ENCODE assay signal across 31 mouse cellular contexts in genomic region chr1:87060913-87061312, GRCm38 (mm10). TPM values are rescaled to one million over a fixed set of nuclear protein-coding genes. Genes with fewer than 3 reads are reported as not detected.
A peak's percentile ranks its signal among the peaks of the same experiment; 100 is the strongest.
DNase-seq lines count a peak whose midpoint lies in the region; ATAC-seq and TF ChIP-seq lines count a peak whose summit lies in the region.
"Had no signal": no experiment of that assay in that cellular context is flagged by ENCODE, and none has a peak within 500 bp of the region (broad histone marks: within the 10 kb centered on the region; RNA-seq: fewer than 3 reads in every experiment).

No protein-coding gene starts in this region.

- no peak overlapping the region for H3K4me3 ChIP-seq in forebrain, postnatal 0 days (ENCODE audit: low read depth, low read length)
- H3K4me3 ChIP-seq in forebrain, embryonic 13.5 days = no peak overlapping the region
- no peak overlapping the region for H3K4me3 ChIP-seq in kidney, postnatal 0 days (replicated peaks; ENCODE audit: low read depth, low read length)
- H3K4me3 ChIP-seq: embryonic facial prominence, embryonic 15.5 days; forebrain, embryonic 15.5 days; heart, embryonic 13.5 days; hindbrain, embryonic 13.5 days; limb, embryonic 10.5 days; lung, embryonic 15.5 days; midbrain, embryonic 12.5 days had no signal

- H3K27ac ChIP-seq in forebrain, postnatal 0 days (ENCODE audit: low read depth, low read length) = no peak overlapping the region
- no peak overlapping the region for H3K27ac ChIP-seq in forebrain, embryonic 13.5 days
- H3K27ac ChIP-seq in kidney, postnatal 0 days = no peak overlapping the region
- H3K27ac ChIP-seq: embryonic facial prominence, embryonic 15.5 days; forebrain, embryonic 15.5 days; heart, embryonic 13.5 days; hindbrain, embryonic 13.5 days; limb, embryonic 10.5 days; lung, embryonic 15.5 days; macrophage; midbrain, embryonic 12.5 days had no signal

- peak; percentile 21; the same call in 1 of the 2 replicates for TF ChIP-seq CTCF in forebrain, postnatal 0 days (IDR thresholded peaks at IDR 0.05; ENCODE audit: low read depth)
- peak; percentile 51; the same call in 1 of the 2 replicates for TF ChIP-seq CTCF in kidney, postnatal 0 days (IDR thresholded peaks at IDR 0.05; ENCODE audit: low read depth)
- TF ChIP-seq CTCF in Patski (IDR thresholded peaks at IDR 0.05) = peak; percentile 65

- no peaks in the 10 kb centered on the region for H3K27me3 ChIP-seq in forebrain, postnatal 0 days (ENCODE audit: insufficient read depth, low read length)
- H3K27me3 ChIP-seq in forebrain, embryonic 13.5 days = no peaks in the 10 kb centered on the region
- H3K27me3 ChIP-seq in kidney, postnatal 0 days (ENCODE audit: insufficient read depth, low read length) = no peaks in the 10 kb centered on the region
- H3K27me3 ChIP-seq in Patski = no peaks in the 10 kb centered on the region
- H3K27me3 ChIP-seq: embryonic facial prominence, embryonic 15.5 days; forebrain, embryonic 15.5 days; heart, embryonic 13.5 days; hindbrain, embryonic 13.5 days; lung, embryonic 15.5 days; midbrain, embryonic 12.5 days had no signal

- DNase-seq in forebrain, postnatal 0 days = no peak
- no peak for DNase-seq in kidney, postnatal 0 days (ENCODE audit: low spot score)
- no peak for DNase-seq in kidney, postnatal 4 days
- DNase-seq in A20 (ENCODE audit: low read depth, low spot score) (peak; percentile 24), Patski (ENCODE audit: low read depth, low spot score) (no peak), adipocyte (ENCODE audit: low spot score) (no peak)
- no peak for DNase-seq in retina, embryonic 14.5 days (ENCODE audit: low spot score)
- DNase-seq: cerebellum, adult 11 months; cerebellum, adult 9-11 months; gastrocnemius, postnatal 25 days; heart, adult 18-20 months; heart, postnatal 14 days; kidney, postnatal 36 days had no signal

- in situ Hi-C loops in Patski (cut with MboI; ENCODE audit: low pct_unique_long_range_greater_than_20kb) = no loop called here

- H3K9me3 ChIP-seq in forebrain, postnatal 0 days (ENCODE audit: low read length) = no peaks in the 10 kb centered on the region
- H3K9me3 ChIP-seq in forebrain, embryonic 13.5 days (replicated peaks) = no peaks in the 10 kb centered on the region
- H3K9me3 ChIP-seq in kidney, postnatal 0 days (replicated peaks; ENCODE audit: low read length) = 0 out of 2 replicates have a peak, but pooled peaks cover 3% of the 10 kb centered on the region
- H3K9me3 ChIP-seq: embryonic facial prominence, embryonic 15.5 days; forebrain, embryonic 15.5 days; heart, embryonic 13.5 days; hindbrain, embryonic 13.5 days; limb, embryonic 10.5 days; lung, embryonic 15.5 days; midbrain, embryonic 12.5 days had no signal

- H3K9ac ChIP-seq in forebrain, postnatal 0 days = no peak overlapping the region
- no peak overlapping the region for H3K9ac ChIP-seq in forebrain, embryonic 13.5 days
- no peak overlapping the region for H3K9ac ChIP-seq in kidney, postnatal 0 days (ENCODE audit: low read depth, low read length)
- H3K9ac ChIP-seq: embryonic facial prominence, embryonic 15.5 days; forebrain, embryonic 15.5 days; heart, embryonic 13.5 days; hindbrain, embryonic 13.5 days; lung, embryonic 15.5 days; midbrain, embryonic 12.5 days had no signal

- H3K4me2 ChIP-seq in forebrain, postnatal 0 days (ENCODE audit: low read depth) = no peak overlapping the region
- H3K4me2 ChIP-seq in forebrain, embryonic 13.5 days = no peak overlapping the region
- no peak overlapping the region for H3K4me2 ChIP-seq in kidney, postnatal 0 days (ENCODE audit: low read length)
- H3K4me2 ChIP-seq: embryonic facial prominence, embryonic 15.5 days; forebrain, embryonic 15.5 days; heart, embryonic 13.5 days; hindbrain, embryonic 13.5 days; lung, embryonic 15.5 days; midbrain, embryonic 12.5 days had no signal

- no peaks in the 10 kb centered on the region for H3K36me3 ChIP-seq in forebrain, postnatal 0 days (ENCODE audit: insufficient read depth)
- no peaks in the 10 kb centered on the region for H3K36me3 ChIP-seq in forebrain, embryonic 13.5 days (ENCODE audit: poor library complexity, severe bottlenecking)
- no peaks in the 10 kb centered on the region for H3K36me3 ChIP-seq in kidney, postnatal 0 days (ENCODE audit: insufficient read depth, low read length)
- H3K36me3 ChIP-seq: embryonic facial prominence, embryonic 15.5 days; forebrain, embryonic 15.5 days; heart, embryonic 13.5 days; hindbrain, embryonic 13.5 days; limb, embryonic 10.5 days; lung, embryonic 15.5 days; midbrain, embryonic 12.5 days had no signal

- POLR2A ChIA-PET in Patski (lab: Charles Lee) = no interaction called here

- CTCF ChIA-PET in Patski (lab: Charles Lee) = interaction anchor here (0.8 to 1.2 kb wide), 3 partner anchors 10 to 19 kb away, joined by 3 to 4 read pairs (median 4); no protein-coding TSS in a partner anchor

- no peaks in the 10 kb centered on the region for H3K4me1 ChIP-seq in forebrain, postnatal 0 days (ENCODE audit: insufficient read depth)
- H3K4me1 ChIP-seq in forebrain, embryonic 13.5 days = no peaks in the 10 kb centered on the region
- H3K4me1 ChIP-seq in kidney, postnatal 0 days (replicated peaks; ENCODE audit: insufficient read depth, low read length) = no peaks in the 10 kb centered on the region
- H3K4me1 ChIP-seq: forebrain, embryonic 15.5 days; heart, embryonic 13.5 days; hindbrain, embryonic 13.5 days; limb, embryonic 10.5 days; lung, embryonic 15.5 days; midbrain, embryonic 12.5 days had no signal

- no peak for ATAC-seq in forebrain, postnatal 0 days
- no peak for ATAC-seq in forebrain, embryonic 13.5 days
- no peak for ATAC-seq in kidney, postnatal 0 days (replicated peaks; ENCODE audit: low FRiP score, low read depth)
- ATAC-seq in Patski = no peak
- ATAC-seq: forebrain, embryonic 15.5 days; inflammation-experienced regulatory T-cells, adult 6 months had no signal

RNA-seq across cellular contexts. Expression of gene Alppl2, which starts 28.8 kb away (rescaled TPM):
- not detected in 2 replicates for total RNA-seq in forebrain, postnatal 0 days (2014; rRNA removed)
- not detected in 2 replicates for polyA plus RNA-seq in forebrain, postnatal 0 days (2015; fragmentation: Nextera tagmentation; extraction: Ambion mirVana)
- polyA plus RNA-seq in forebrain, embryonic 13.5 days (2015; fragmentation: Nextera tagmentation; extraction: Ambion mirVana) = not detected in 2 replicates
- polyA plus RNA-seq in kidney, postnatal 0 days (2015; fragmentation: Nextera tagmentation; extraction: Ambion mirVana) = not detected in 2 replicates
- not detected for polyA plus RNA-seq in Patski (2021)
- total RNA-seq: adrenal gland, adult 18-20 months; adrenal gland, postnatal 4 days; common myeloid progenitor, adult 5-6 weeks; gastrocnemius, postnatal 25 days; heart, adult 18-20 months; heart, postnatal 14 days; layer of hippocampus, postnatal 14 days; liver, adult 2 months; monocyte, adult 5-6 weeks; neutrophil, adult 5-6 weeks had no signal
- polyA plus RNA-seq: embryonic facial prominence, embryonic 15.5 days; forebrain, embryonic 15.5 days; heart, embryonic 13.5 days; hindbrain, embryonic 13.5 days; inflammation-experienced regulatory T-cells, adult 6 months; kidney, embryonic 14.5 days; limb, embryonic 10.5 days; liver, adult 2 months; lung, embryonic 15.5 days; macrophage; midbrain, embryonic 12.5 days had no signal

RNA-seq across cellular contexts. Expression of gene Alpi, which starts 40.5 kb away (rescaled TPM):
- total RNA-seq in forebrain, postnatal 0 days (2014; rRNA removed) = not detected in 2 replicates
- not detected in 2 replicates for polyA plus RNA-seq in forebrain, postnatal 0 days (2015; fragmentation: Nextera tagmentation; extraction: Ambion mirVana)
- not detected in 2 replicates for polyA plus RNA-seq in forebrain, embryonic 13.5 days (2015; fragmentation: Nextera tagmentation; extraction: Ambion mirVana)
- not detected in 2 replicates for polyA plus RNA-seq in kidney, postnatal 0 days (2015; fragmentation: Nextera tagmentation; extraction: Ambion mirVana)
- 0.04 TPM for polyA plus RNA-seq in Patski (2021)
- total RNA-seq: adrenal gland, adult 18-20 months; adrenal gland, postnatal 4 days; common myeloid progenitor, adult 5-6 weeks; gastrocnemius, postnatal 25 days; heart, adult 18-20 months; heart, postnatal 14 days; liver, adult 2 months; monocyte, adult 5-6 weeks; neutrophil, adult 5-6 weeks had no signal
- polyA plus RNA-seq: embryonic facial prominence, embryonic 15.5 days; forebrain, embryonic 15.5 days; heart, embryonic 13.5 days; hindbrain, embryonic 13.5 days; inflammation-experienced regulatory T-cells, adult 6 months; kidney, embryonic 14.5 days; limb, embryonic 10.5 days; macrophage; midbrain, embryonic 12.5 days had no signal
